Mouse (Mus musculus): ENCODE results near the gene Pla2g2c. TPM values are rescaled to one million over a fixed set of nuclear protein-coding genes. Genes with fewer than 3 reads are reported as not detected.

Pla2g2c gene
- polyA plus RNA-seq, 1 experiment from 2014 or later: 0.47 TPM

DNA sequence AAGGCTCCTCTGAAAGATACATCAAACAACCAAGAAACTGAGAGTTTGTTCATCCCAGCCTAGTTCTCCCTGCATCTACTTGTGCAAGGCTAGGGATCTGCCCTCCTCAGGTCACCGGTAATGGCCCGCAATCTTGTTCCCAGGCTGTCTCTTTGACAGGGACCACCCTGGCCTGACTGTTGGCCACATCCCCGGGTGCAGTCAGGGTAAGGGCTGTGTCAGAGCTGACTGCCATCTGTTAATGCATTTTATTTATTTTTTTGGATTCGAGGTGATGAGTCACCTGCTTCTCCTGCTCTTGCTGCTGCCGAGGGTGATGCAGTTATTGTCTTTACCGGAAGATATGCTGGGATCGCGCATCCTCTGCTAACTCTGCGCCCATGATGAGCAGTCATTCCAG, 7.9 kb upstream of the Pla2g2c start:
- Histone ChIP-seq H3K36me3 (ENCODE audit: insufficient read depth, low read length) (no peaks in the 10 kb centered on the region), H3K4me2 (replicated peaks; ENCODE audit: low read depth, low read length) (no peak overlapping the region), H3K4me1 (ENCODE audit: insufficient read depth, low read length) (peaks cover 7% of the 10 kb centered on the region; the same call in 1 of the 2 replicates), H3K27ac (ENCODE audit: low read length) (no peak overlapping the region), H3K4me3 (ENCODE audit: low read length) (no peak overlapping the region), H3K27me3 (ENCODE audit: insufficient read depth, low read length) (no peaks in the 10 kb centered on the region), H3K9me3 (ENCODE audit: low read length) (no peaks in the 10 kb centered on the region), H3K9ac (replicated peaks; ENCODE audit: low read length) (no peak overlapping the region)
- ATAC-seq (ENCODE audit: low FRiP score, low TSS enrichment): no peak
- WGBS: 72% methylated on average over 9 of the region's 9 CpGs

DNA sequence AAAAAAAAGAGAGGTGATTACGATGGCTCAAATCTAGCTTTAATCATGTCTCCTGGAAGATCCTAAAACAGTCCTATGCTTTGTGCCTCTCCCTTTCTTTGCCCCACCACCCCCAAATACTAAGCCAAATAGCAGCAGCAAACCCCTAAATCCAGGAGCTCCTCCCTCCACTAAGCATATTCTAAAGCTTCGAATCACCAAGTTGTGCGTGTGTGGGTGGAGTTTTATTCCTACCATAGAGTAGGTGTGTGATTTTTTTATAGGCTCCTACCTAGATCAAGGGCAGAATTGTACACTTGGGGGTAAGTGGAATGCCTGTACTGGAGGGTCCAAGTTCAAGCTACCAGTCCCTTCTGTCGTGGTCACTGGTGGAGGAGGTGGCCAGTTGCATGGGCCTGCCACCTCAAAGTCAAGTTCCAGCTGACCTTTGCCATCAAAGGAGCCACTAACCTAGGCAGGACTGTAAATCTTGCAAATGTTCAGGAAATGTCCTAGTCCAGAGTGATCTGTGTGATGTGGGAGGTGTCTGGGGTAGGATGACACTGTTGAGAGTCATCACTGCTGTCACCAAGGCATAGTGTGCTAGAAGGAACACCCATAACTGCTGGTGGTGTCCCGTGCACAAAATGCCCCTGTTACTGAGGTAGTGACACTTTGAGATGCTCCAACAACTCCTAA, 5.9 kb upstream of the Pla2g2c start:
- H3K27me3 ChIP-seq (ENCODE audit: insufficient read depth, low read length): no peaks in the 10 kb centered on the region
- H3K27ac ChIP-seq (ENCODE audit: low read length): no peak overlapping the region
- WGBS: 38% methylated on average over 5 of the region's 5 CpGs
- H3K4me3 ChIP-seq (ENCODE audit: low read length): no peak overlapping the region
- H3K4me2 ChIP-seq (replicated peaks; ENCODE audit: low read depth, low read length): no peak overlapping the region
- no peak for ATAC-seq (ENCODE audit: low FRiP score, low TSS enrichment)
- peaks cover 19% of the 10 kb centered on the region for H3K4me1 ChIP-seq (ENCODE audit: insufficient read depth, low read length)
- H3K36me3 ChIP-seq (ENCODE audit: insufficient read depth, low read length): no peaks in the 10 kb centered on the region
- no peaks in the 10 kb centered on the region for H3K9me3 ChIP-seq (ENCODE audit: low read length)
- no peak overlapping the region for H3K9ac ChIP-seq (replicated peaks; ENCODE audit: low read length)

DNA sequence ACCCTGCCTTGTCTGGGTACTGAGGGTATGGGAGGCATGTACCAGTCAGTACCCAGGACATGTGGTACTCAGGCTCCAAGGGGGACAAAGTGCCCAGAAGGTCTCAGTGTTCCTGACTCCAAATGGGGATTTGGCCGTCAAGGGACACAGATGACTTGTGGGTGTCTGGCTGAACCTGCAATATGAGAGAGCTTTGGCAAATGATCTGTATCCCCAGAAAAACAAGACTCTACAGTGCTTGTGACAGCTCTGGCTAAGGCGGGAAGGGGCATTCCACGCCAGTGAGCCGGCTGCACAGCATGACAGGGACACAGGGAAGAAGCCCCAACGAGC, 5.4 kb upstream of the Pla2g2c start:
- no peak overlapping the region for H3K9ac ChIP-seq (replicated peaks; ENCODE audit: low read length)
- peaks cover 24% of the 10 kb centered on the region for H3K4me1 ChIP-seq (ENCODE audit: insufficient read depth, low read length)
- no peaks in the 10 kb centered on the region for H3K9me3 ChIP-seq (ENCODE audit: low read length)
- no peak overlapping the region for H3K4me2 ChIP-seq (replicated peaks; ENCODE audit: low read depth, low read length)
- H3K27me3 ChIP-seq (ENCODE audit: insufficient read depth, low read length): no peaks in the 10 kb centered on the region
- no peak overlapping the region for H3K27ac ChIP-seq (ENCODE audit: low read length)
- ATAC-seq (ENCODE audit: low FRiP score, low TSS enrichment): no peak
- H3K36me3 ChIP-seq (ENCODE audit: insufficient read depth, low read length): no peaks in the 10 kb centered on the region
- H3K4me3 ChIP-seq (ENCODE audit: low read length): no peak overlapping the region
- 40% methylated on average over 5 of the region's 5 CpGs for WGBS

DNA sequence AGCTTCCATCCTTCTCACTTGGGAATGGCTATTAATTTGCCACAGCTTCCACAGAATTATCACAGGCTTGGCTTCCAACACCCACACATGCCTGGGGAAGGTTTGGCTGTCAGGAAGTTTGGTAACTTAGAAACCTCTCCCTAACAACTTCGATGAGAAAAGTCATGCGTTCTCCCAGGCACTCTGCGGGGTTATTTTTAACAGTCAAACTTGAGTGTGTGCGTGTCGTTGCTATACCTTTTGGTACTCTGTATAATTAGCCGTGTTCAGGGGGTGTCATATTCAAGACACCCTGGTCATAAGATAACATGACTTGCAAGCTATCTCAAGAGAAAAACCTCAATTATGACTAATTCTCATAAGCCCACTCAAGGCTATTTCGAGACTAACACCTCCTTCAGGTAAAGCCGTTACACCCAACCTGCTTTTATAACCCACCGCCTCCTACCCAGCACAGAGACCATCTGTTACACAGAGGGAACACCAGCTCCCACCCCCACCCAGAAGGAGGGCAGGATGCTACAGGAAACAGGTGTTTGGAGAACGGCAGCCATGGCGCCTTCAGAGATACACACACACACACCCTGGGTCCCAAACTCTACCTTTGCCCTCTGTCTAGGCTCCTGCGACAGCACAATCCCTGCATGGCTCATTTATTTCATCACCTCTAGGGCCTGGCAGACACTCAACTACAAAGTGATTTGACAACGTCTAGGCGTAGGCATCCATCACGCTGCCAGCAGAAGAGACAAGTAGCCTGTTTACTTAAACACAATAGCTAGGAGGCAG, 905 bp upstream of the Pla2g2c start:
- Histone ChIP-seq H3K36me3 (ENCODE audit: insufficient read depth, low read length) (no peaks in the 10 kb centered on the region), H3K9ac (replicated peaks; ENCODE audit: low read length) (0 out of 2 replicates have a peak overlapping the region, but pooled peaks have one; percentile 9), H3K27me3 (ENCODE audit: insufficient read depth, low read length) (no peaks in the 10 kb centered on the region), H3K4me1 (ENCODE audit: insufficient read depth, low read length) (peaks cover 60% of the 10 kb centered on the region), H3K4me2 (replicated peaks; ENCODE audit: low read depth, low read length) (0 out of 2 replicates have a peak overlapping the region, but pooled peaks have one; percentile 53), H3K27ac (ENCODE audit: low read length) (peak overlapping the region; percentile 82; the same call in 1 of the 2 replicates), H3K4me3 (ENCODE audit: low read length) (no peak overlapping the region), H3K9me3 (ENCODE audit: low read length) (no peaks in the 10 kb centered on the region)
- WGBS: 23% methylated on average over 15 of the region's 15 CpGs
- 0 out of 2 replicates have a peak, but pooled peaks have one; percentile 14 for ATAC-seq (ENCODE audit: low FRiP score, low TSS enrichment)

DNA sequence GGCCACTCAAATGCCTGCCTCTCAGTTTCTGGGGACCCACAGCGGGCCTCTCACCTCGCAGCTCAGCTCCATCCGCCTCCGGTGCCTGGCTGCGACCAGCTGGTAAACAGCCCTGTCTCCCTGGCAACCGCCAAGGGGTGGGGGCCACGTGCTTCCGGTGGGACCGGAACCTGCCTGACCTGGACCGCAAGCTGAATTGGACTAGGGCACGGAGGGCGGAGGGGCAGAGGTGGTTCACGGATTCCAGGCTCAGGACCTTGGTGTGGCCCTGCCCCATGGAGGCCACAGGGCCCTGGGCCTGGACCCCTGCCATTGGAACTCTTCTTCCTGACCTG, 502 bp downstream of the Pla2g2c start:
- Histone ChIP-seq H3K4me3 (ENCODE audit: low read length) (peak overlapping the region; percentile 24), H3K9ac (replicated peaks; ENCODE audit: low read length) (peak overlapping the region; percentile 53), H3K4me2 (replicated peaks; ENCODE audit: low read depth, low read length) (peak overlapping the region; percentile 53)

DNA sequence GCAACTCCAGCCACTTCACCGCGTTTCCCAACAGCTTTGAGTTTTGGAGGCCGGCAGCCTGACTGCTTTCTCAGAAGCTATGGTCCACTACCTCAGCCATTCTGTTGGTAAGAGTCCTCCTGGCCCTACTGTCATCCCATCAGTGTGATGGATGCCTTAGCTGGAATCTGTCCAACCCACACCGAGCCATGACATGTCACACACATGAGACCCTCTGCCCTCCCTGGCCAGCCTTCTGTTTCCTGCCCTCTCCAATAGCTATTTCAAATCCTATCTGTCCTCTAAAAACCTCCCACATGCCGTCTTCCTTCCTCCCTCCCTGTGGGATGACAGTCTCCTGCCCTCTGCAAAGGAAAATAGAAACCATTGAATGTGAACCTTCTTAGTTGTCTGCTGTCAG, 1.2 kb downstream of the Pla2g2c start:
- Histone ChIP-seq H3K4me2 (replicated peaks; ENCODE audit: low read depth, low read length) (peak overlapping the region; percentile 53; the same call in 1 of the 2 replicates), H3K9ac (replicated peaks; ENCODE audit: low read length) (no peak overlapping the region), H3K27me3 (ENCODE audit: insufficient read depth, low read length) (no peaks in the 10 kb centered on the region), H3K27ac (ENCODE audit: low read length) (peak overlapping the region; percentile 82), H3K4me1 (ENCODE audit: insufficient read depth, low read length) (peaks cover 71% of the 10 kb centered on the region), H3K36me3 (ENCODE audit: insufficient read depth, low read length) (no peaks in the 10 kb centered on the region), H3K9me3 (ENCODE audit: low read length) (no peaks in the 10 kb centered on the region), H3K4me3 (ENCODE audit: low read length) (no peak overlapping the region)
- 14% methylated on average over 5 of the region's 5 CpGs for WGBS
- peak; percentile 73 for ATAC-seq (ENCODE audit: low FRiP score, low TSS enrichment)

More for the DNA sequence above, 502 bp downstream of the Pla2g2c start:
- under 1% methylated on average over 13 of the region's 13 CpGs for WGBS
- H3K27ac ChIP-seq (ENCODE audit: low read length): peak overlapping the region; percentile 82
- peak; percentile 72 for ATAC-seq (ENCODE audit: low FRiP score, low TSS enrichment)
- no peaks in the 10 kb centered on the region for H3K36me3 ChIP-seq (ENCODE audit: insufficient read depth, low read length)
- H3K27me3 ChIP-seq (ENCODE audit: insufficient read depth, low read length): no peaks in the 10 kb centered on the region
- H3K4me1 ChIP-seq (ENCODE audit: insufficient read depth, low read length): peaks cover 65% of the 10 kb centered on the region
- no peaks in the 10 kb centered on the region for H3K9me3 ChIP-seq (ENCODE audit: low read length)

DNA sequence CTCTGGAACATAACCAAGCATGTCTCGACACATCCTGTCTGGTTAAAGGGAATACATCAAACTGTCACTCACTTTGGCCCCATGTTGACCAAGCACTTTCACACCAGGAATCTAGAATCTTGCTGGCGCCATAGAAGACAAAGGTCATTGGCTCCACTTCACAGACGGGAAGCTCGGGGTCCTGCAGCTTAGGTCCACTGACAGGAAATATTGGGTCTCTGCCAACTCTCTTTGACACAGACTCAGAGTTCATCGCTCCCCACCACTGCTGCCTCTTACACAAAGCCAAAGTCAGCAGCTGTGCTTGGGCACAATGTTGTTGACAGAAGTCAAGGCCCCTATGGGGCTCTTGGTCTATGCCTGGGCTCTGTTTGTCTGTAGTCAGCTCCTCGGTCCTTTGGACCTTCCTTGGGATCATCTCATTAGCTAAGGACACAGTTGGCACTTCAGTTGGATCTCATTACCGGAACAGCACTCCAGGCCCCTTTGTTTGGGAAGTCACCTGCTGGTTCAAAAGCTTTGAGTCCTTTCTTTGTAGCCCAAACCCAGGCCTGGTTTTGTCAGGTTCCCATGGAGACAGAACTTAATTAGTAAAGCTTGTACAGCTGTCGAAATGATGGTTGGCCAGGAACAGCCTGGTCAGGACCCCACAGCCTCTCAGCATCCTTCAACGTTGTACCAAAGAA, 4.6 kb downstream of the Pla2g2c start:
- no peaks in the 10 kb centered on the region for H3K36me3 ChIP-seq (ENCODE audit: insufficient read depth, low read length)
- H3K27me3 ChIP-seq (ENCODE audit: insufficient read depth, low read length): no peaks in the 10 kb centered on the region
- peak overlapping the region; percentile 69; the same call in 1 of the 2 replicates for H3K27ac ChIP-seq (ENCODE audit: low read length)
- H3K4me3 ChIP-seq (ENCODE audit: low read length): no peak overlapping the region
- peak; percentile 53; the same call in 1 of the 2 replicates for ATAC-seq (ENCODE audit: low FRiP score, low TSS enrichment)
- H3K4me1 ChIP-seq (ENCODE audit: insufficient read depth, low read length): peaks cover 51% of the 10 kb centered on the region
- WGBS: 43% methylated on average over 9 of the region's 9 CpGs
- no peak overlapping the region for H3K9ac ChIP-seq (replicated peaks; ENCODE audit: low read length)
- no peak overlapping the region for H3K4me2 ChIP-seq (replicated peaks; ENCODE audit: low read depth, low read length)
- H3K9me3 ChIP-seq (ENCODE audit: low read length): 0 out of 2 replicates have a peak, but pooled peaks cover 4% of the 10 kb centered on the region

DNA sequence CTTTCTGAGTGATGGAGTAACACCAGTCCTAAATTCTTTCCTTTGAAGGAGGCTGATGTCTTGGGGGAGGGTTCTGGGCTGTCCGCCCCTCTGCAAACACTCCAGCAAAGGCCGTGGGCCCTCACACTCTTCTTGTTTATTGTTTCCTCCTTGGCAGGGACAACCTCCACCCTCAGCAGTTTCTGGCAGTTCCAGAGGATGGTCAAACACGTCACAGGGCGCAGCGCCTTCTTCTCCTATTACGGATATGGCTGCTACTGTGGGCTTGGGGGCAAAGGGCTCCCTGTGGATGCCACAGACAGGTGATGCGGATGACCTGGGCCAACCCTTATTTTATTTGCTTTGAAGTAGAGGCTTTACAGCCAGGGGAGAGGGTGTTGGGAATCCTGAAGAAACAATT, 9.5 kb downstream of the Pla2g2c start:
- Histone ChIP-seq H3K4me2 (replicated peaks; ENCODE audit: low read depth, low read length) (no peak overlapping the region), H3K27ac (ENCODE audit: low read length) (no peak overlapping the region), H3K36me3 (ENCODE audit: insufficient read depth, low read length) (no peaks in the 10 kb centered on the region), H3K4me3 (ENCODE audit: low read length) (no peak overlapping the region), H3K9me3 (ENCODE audit: low read length) (0 out of 2 replicates have a peak, but pooled peaks cover 4% of the 10 kb centered on the region), H3K27me3 (ENCODE audit: insufficient read depth, low read length) (no peaks in the 10 kb centered on the region), H3K4me1 (ENCODE audit: insufficient read depth, low read length) (peaks cover 24% of the 10 kb centered on the region), H3K9ac (replicated peaks; ENCODE audit: low read length) (no peak overlapping the region)
- WGBS: 48% methylated on average over 7 of the region's 7 CpGs
- no peak for ATAC-seq (ENCODE audit: low FRiP score, low TSS enrichment)

DNA sequence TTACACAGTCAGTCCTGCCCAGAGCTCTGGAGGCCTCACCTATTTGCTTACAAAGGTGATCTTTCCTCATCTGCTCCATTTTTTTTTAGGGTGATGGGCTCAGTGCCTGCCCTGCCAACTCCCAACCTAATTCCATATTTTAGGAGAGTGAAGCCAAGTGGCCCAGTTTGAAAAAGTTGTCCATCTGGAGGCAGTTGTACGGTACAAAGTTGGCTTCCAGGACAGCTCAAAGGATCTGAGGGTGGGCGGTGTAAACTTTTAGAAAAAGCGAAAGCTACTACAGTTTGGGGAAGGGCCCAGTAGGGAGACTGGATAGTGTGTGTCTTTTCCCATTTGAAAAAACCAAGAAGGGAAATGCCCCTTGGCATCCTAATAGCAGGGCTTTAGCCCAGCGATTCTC, 10.3 kb downstream of the Pla2g2c start:
- ATAC-seq (ENCODE audit: low FRiP score, low TSS enrichment): no peak
- H3K9ac ChIP-seq (replicated peaks; ENCODE audit: low read length): no peak overlapping the region
- no peaks in the 10 kb centered on the region for H3K36me3 ChIP-seq (ENCODE audit: insufficient read depth, low read length)
- H3K4me2 ChIP-seq (replicated peaks; ENCODE audit: low read depth, low read length): no peak overlapping the region
- H3K27me3 ChIP-seq (ENCODE audit: insufficient read depth, low read length): no peaks in the 10 kb centered on the region
- H3K9me3 ChIP-seq (ENCODE audit: low read length): 0 out of 2 replicates have a peak, but pooled peaks cover 4% of the 10 kb centered on the region
- peaks cover 28% of the 10 kb centered on the region for H3K4me1 ChIP-seq (ENCODE audit: insufficient read depth, low read length)
- H3K4me3 ChIP-seq (ENCODE audit: low read length): no peak overlapping the region
- WGBS: 90% methylated on average over 4 of the region's 4 CpGs
- H3K27ac ChIP-seq (ENCODE audit: low read length): no peak overlapping the region

Measured in kidney, embryonic 16.5 days (tissue).